Mouse (Mus musculus) lung, adult 2 months (tissue): ENCODE results near the gene Pigx. TPM values are rescaled to one million over a fixed set of nuclear protein-coding genes. Genes with fewer than 3 reads are reported as not detected.

ENCODE experiments used
- DNase-seq: peaks from one replicate; pipeline ENCODE4 v3.0.0; 2022
- H3K4me1 ChIP-seq: fragments of 200-500 bp; 2 replicates; pipeline ENCODE4 v1.6.1; 2011; ENCODE audit warnings: low read length; ENCODE audit not compliant: control insufficient read depth, insufficient read depth
- H3K4me3 ChIP-seq: fragments of 200-500 bp; replicated peaks from 2 replicates; pipeline ENCODE3; 2011; ENCODE audit warnings: low read depth, mild to moderate bottlenecking, control low read depth, low read length; ENCODE audit errors: extremely low read depth
- CTCF ChIP-seq: fragments of 200-500 bp; IDR thresholded peaks from 2 replicates; pipeline ENCODE4 v1.5.1; 2011; ENCODE audit warnings: mild to moderate bottlenecking, low read length, control low read depth; ENCODE audit not compliant: insufficient read depth
- POLR2A ChIP-seq: fragments of 200-500 bp; IDR thresholded peaks from 2 replicates; pipeline ENCODE4 v1.6.1; 2011; ENCODE audit warnings: low read depth, mild to moderate bottlenecking, control low read depth, low read length, borderline replicate concordance; ENCODE audit errors: extremely low read depth
- WGBS: fragments of 180-500 bp; shearing (Covaris S2); methylation state at CpG from one replicate; pipeline ENCODE4 v1.1.7; 2018; 5-methylcytosine and 5-hydroxymethylcytosine counted together
- polyA plus RNA-seq: library from polyadenylated mRNA; depleted of rRNA; stranded (reverse); fragments of >200 nt; gene quantifications from 2 replicates; pipeline ENCODE4 v1.2.3, GENCODE M21; 2012

Pigx gene
- polyA plus RNA-seq, 1 experiment = 20.0 TPM

DNA sequence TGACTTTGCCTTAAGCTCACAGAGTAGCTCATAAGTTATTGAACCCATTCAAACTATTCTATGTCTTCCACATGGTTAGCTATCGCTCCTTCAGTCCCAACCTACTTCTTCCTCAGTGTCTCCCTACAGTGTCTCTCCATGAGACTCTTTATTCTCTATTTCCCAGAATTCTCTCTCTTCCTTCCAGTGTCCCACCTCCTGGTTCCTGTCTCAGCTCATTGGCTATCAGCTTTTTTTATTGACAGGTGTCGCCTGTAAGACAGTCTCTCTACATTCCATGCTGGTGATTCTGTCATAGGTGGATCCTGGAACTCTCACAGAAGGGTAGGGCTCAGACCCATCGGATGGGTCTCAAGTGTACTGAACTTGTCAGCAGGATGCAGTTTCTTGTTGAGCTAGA lies 25.8 kb upstream of the Pigx start:
- DNase-seq = no peak
- TF ChIP-seq POLR2A (no peak), CTCF (no peak)
- Histone ChIP-seq H3K4me3 (no peak overlapping the region), H3K4me1 (peaks cover 12% of the 10 kb centered on the region)
- 81% methylated on average over 3 of the region's 3 CpGs for WGBS

DNA sequence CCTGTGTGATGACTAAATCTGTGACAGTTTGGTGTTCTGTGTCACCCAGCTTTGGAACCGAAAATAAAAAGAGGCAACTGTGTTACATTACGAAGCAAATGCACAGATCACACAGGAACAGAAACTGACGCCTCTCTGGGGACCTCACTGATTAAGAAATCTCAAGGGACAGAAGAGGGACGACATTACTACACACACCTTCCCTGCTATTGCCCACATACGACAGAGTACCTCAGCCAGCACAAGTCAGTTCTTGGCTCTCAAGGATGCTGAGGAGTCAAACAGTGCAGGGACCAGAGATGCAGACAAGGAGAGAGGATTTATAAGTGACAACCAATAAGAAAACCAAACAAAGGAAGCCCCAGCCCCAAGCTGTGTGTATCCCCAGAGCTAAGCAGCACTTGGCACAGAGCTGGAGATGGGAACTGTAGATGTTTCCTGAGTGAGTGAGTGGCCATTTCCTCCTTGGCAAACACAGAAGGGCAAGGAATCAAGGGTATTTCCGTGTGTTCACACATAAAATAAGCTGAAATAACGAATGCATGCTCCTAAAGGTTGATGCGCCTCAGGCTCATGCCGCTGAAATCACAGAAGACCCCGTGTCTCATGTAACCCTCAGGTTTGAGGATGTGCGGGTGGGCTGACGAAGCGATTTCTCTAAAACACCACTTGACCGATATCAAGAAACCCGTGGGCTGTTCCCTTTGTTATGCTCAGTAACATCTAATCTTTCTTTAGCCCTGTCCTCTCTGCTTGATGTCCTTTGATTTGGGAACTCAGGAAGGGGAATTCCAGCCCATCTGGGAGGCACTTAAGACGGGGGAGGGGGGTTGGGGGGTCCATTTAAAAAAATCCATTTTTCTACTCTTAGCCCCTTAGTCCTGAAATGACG lies 25.1 kb upstream of the Pigx start:
- WGBS = 41% methylated on average over 17 of the region's 17 CpGs
- Histone ChIP-seq H3K4me1 (peaks cover 12% of the 10 kb centered on the region), H3K4me3 (peak overlapping the region; percentile 41)
- no peak for TF ChIP-seq CTCF
- TF ChIP-seq POLR2A = no peak
- DNase-seq = no peak

DNA sequence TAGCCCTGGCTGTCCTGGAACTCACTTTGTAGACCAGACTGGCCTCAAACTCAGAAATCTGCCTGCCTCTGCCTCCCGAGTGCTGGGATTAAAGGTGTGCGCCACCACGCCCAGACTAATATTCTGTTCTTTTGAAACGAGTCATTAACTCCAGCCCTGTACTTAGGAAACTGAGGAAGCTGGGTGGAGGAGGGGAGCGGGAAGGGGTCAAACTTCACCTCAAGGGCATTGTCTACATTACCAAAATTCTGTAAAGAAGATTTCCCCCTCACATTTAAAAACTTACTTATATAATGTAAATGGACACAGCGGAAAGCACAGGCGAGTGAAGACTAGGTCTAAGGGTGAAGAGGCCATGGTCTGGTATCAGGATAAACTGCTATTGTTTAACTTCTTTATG lies 24.5 kb upstream of the Pigx start:
- DNase-seq = no peak
- WGBS = 76% methylated on average over 7 of the region's 7 CpGs
- H3K4me1 ChIP-seq = peaks cover 11% of the 10 kb centered on the region
- H3K4me3 ChIP-seq = no peak overlapping the region
- no peak for TF ChIP-seq POLR2A

DNA sequence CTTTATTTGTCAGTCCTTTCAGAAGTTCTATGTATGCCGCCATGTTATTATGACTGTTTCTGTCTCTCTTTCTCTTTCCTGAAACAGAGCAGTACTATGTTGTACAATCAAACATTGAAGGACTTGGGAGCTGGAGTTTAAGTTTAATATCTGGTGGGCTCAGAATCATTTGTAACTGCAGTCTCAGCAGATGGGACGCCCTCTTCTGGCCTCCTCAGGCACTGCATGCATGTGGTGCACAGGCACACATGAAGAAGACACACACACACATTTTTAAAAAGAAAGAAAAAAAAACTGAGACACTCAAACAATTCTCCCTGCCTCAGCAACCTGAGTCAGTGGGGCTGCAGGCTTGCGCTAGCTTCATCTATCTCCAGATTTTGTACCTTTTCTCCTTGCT lies 20.9 kb upstream of the Pigx start:
- Histone ChIP-seq H3K4me3 (no peak overlapping the region), H3K4me1 (peaks cover 6% of the 10 kb centered on the region)
- TF ChIP-seq CTCF (no peak), POLR2A (no peak)
- no peak for DNase-seq
- WGBS = 84% methylated on average over 3 of the region's 3 CpGs

DNA sequence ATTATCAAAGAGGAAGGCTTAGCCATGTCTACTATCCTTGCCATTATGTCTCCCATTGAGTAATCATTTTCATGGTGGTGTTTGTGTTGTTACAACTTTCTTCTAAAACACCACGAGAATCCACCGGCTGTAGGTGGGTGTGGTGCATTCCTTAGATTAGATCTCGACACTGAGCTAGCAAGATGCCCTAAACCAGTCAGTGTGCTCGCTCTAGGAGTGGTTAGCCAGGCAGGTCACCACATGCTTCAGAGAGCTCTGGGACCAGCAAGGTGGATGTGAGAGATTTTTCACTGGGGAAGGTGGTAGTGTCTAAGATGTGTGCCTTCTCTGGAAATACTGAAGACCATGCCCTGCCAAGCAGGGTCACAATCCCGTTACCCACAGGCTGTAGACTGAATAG lies 16.6 kb upstream of the Pigx start:
- 32% methylated on average over 5 of the region's 5 CpGs for WGBS
- DNase-seq = no peak
- Histone ChIP-seq H3K4me3 (no peak overlapping the region), H3K4me1 (peaks cover 3% of the 10 kb centered on the region; the same call in 1 of the 2 replicates)
- TF ChIP-seq POLR2A = no peak
- no peak for TF ChIP-seq CTCF

DNA sequence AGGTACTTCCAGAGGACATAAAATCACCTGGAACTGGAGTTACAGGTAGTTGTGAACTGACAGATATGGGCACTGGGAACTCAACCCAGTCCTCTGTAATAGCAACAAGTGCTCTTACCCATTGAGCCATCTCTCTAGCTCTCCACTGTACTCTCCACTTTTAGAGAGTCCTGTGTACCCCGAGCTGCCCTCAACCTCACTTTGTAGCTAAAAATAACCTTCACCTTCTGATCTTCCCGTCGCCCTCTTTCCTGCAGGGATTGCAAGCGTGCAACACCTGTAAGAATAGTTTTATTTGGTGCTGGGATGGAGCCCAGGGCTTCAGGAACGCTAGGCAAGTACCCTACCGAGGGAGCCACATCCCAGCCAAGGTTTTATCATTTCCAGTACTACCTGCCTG lies 16.2 kb upstream of the Pigx start:
- DNase-seq = no peak
- WGBS = 36% methylated on average over 6 of the region's 6 CpGs
- TF ChIP-seq CTCF (no peak), POLR2A (no peak)
- Histone ChIP-seq H3K4me3 (no peak overlapping the region), H3K4me1 (peaks cover 3% of the 10 kb centered on the region; the same call in 1 of the 2 replicates)

DNA sequence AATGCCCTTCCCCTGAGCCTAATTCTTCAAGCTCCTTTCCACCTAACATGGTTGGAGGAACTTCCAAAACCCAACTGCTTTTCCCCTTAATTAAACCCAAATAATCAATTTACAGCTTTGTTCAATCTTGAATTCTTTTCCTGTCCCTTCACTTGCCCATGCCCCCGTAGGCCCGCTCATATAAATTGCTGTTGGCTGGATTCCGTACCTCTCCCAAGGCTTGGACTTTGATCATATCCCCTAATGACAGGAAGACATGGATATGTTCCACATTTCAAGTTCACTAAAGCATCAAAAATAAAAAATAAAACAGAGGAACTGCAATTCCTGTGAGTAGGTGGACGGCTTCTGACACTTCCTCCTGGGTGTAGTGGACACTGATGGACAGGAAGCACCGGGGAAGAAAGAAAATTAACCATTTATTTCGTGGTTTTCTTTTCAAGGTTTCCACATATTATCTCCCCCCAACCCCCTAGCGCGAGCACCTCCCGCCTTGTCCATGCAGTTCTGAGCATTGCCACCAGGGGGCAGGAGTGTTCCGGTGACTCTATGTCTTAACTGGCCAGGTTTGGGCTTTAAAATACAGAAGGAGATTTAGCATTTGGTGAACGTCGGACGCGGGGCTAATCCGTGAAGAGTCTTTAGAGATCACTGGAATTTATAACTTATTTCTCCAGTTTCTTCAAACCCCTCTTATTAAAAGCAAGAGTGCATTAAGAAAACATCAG lies 15.6 kb upstream of the Pigx start:
- WGBS = 8% methylated on average over 15 of the region's 15 CpGs

DNA sequence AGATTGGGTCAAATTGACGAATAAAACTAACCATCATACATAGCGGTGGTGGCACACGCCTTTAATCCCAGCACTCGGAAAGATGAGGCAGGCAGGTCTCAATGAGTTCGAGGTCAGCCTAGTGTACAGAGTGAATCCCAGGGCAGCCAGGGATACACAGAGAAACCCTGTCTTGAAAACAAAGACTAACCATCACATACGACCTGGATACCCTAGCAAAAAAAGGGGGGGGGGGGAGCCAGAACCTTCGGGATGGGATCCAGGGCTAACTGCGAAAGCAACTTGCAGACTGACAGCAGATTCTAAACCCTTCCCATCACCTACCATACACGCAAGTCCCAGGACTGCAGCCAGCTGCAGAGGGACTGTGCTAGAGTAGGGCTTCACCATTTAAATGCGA lies 14.9 kb upstream of the Pigx start:
- Histone ChIP-seq H3K4me3 (no peak overlapping the region), H3K4me1 (peaks cover 3% of the 10 kb centered on the region; the same call in 1 of the 2 replicates)
- WGBS = 80% methylated on average over 10 of the region's 10 CpGs
- TF ChIP-seq POLR2A (no peak), CTCF (no peak)
- no peak for DNase-seq

More for the DNA sequence above, 15.6 kb upstream of the Pigx start:
- H3K4me3 ChIP-seq = no peak overlapping the region
- TF ChIP-seq POLR2A = no peak
- peak; percentile 88 for TF ChIP-seq CTCF
- peak; percentile 85 for DNase-seq
- H3K4me1 ChIP-seq = peaks cover 3% of the 10 kb centered on the region; the same call in 1 of the 2 replicates

DNA sequence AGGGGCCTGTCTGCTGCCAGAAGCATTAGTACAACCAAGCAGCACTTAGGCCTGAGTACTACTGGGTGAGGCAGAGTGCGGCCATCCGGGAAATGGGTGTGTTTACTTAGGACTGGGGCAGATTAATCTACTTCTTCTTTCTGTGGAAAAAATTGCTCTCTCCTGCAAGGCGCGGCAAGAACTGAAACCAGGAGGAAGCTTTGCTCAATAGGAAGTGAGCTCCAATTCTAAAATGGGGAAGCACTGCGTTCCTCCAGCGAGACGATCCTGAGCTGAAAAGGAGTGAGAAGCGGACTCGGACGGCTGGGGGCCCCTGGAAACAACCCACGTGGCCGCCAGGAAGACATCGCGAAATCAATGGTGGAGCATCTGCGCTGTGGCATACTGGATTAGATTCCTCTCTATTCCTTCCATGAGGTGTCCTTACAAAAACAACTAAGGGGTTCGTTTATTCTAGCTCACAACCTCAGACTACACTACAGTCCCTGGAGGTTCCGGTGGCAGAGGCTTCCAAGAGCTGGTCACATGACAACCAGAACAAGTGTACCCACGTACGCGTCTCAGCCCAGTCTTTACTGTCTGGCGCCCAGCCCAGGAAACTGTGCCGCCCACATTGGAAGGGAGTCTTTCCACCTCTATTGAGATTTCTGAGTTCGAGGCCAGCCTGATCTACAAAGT lies 14.1 kb upstream of the Pigx start:
- DNase-seq = peak; percentile 55
- 25% methylated on average over 23 of the region's 23 CpGs for WGBS
- H3K4me1 ChIP-seq = peaks cover 3% of the 10 kb centered on the region; the same call in 1 of the 2 replicates
- H3K4me3 ChIP-seq = peak overlapping the region; percentile 20
- TF ChIP-seq CTCF = no peak
- no peak for TF ChIP-seq POLR2A
